Mouse (Mus musculus): ENCODE data around the gene Capza1. TPM values are rescaled to one million over a fixed set of nuclear protein-coding genes. Genes with fewer than 3 reads are reported as not detected.

Gene Capza1
- total RNA-seq, 2 experiments from 2014 or later: 30.8 to 33.5 TPM

DNA sequence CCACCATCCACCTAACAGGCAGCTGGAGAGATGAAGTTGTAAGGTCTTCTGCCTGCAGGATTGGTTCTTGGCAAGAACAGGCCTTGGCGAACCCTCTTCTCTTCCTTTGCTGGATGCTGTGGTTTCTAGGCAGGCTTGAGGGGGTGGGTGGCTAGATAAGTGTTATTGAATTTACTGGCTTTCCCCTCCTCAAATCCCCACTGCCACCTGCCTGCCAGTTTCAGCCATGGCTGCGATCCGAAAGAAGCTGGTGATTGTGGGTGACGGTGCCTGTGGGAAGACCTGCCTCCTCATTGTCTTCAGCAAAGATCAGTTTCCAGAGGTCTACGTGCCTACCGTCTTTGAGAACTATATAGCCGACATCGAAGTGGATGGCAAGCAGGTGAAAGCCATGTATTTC lies 72.6 kb downstream of the Capza1 start:
- DNase-seq: no peak
- intact Hi-C loops (cut with DNase I; ENCODE audit: low total_unique reads): loop anchor here (5.0 kb wide), 1 partner anchor 71 kb away; the partner anchor contains the start of genes Capza1 and St7l

DNA sequence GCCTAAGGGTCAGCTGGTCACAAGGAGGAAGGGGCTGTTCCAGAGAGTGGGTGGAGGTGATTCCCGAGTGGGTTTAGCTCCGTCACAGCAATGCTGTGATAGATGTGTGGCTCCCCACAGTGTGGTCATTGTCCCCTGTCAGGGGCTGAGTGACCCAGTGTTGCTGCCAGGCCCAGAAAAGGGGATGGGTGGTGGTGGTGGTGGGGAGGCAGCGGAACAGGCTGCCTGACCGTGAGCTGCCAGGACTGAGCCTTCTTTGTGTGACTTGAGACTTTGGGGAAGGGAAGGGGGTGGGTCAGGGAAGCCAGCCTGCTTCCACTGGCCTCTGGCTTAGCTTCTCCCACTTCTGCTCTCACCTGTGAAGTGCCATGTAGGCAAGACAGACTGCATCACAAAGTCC lies 73.3 kb downstream of the Capza1 start:
- DNase-seq: no peak
- intact Hi-C loops (cut with DNase I; ENCODE audit: low total_unique reads): loop anchor here (5.0 kb wide), 1 partner anchor 71 kb away; the partner anchor contains the start of genes Capza1 and St7l

DNA sequence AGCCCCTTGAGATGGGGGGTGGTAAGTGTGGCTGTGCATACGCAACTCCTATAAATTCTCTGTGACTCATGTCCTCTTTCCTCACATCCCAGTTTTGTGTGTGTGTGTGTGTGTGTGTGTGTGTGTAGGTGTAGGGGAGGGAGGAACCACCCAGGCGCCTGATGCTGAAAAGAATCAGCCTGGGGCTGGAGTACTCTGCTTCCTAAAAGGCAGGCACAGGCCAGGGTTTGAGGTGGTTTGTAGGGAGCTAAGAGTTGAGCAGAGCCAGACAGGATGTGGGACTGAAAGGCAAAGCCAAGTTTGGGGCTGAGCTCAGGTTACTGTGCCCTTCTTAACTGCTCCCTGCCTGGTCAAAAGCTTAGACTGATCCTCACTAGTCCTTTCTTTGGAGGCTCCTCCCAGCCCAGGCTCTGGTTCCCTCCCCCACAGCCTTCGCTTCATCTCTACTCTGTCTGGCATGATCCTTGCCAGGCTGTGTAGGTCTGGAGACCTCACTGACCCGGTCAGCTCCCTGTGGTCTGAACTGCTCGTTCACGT lies 73.8 kb downstream of the Capza1 start:
- peak; percentile 45 for DNase-seq
- intact Hi-C loops (cut with DNase I; ENCODE audit: low total_unique reads): loop anchor here (5.0 kb wide), 1 partner anchor 72 kb away; the partner anchor contains the start of genes Capza1 and St7l

DNA sequence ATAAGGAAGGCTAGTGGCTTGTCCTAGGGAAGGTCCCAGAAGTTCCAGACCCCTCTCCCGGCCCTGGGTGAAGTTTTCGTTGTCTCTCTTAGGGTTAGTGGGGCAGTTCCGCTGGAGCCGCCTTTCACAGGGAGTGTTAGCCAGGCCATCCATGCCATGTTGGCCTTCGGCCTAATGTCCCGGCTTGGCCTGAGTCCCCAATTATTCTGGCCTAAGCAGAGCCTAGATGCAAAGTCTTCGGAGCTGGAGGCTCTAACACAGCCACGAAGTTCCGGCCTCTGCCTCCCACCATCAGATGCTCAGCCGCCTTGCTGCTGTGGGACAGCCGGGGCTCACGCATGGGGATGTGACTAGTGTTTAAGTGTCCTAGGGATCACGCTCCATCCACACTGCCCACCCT lies 74.5 kb downstream of the Capza1 start:
- DNase-seq: peak; percentile 55
- intact Hi-C loops (cut with DNase I; ENCODE audit: low total_unique reads): loop anchor here (5.0 to 10.0 kb wide), 2 partner anchors 72 to 175 kb away; partner anchors contain the start of genes Capza1, St7l and Wnt2b

DNA sequence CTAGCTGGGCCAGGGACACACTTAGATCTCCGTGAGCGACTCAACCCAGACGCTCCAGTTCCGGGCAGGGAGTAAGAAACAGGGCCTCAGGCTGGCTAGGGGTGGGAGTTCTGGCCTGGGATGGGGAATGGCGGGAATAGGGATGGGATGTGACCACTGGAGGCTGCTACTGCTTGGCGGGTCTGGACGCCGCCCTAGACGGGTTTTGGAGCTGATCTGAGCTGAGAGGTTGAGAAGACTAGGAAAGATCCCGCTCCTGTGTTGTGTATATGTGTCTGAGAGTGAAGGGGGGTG lies 75.0 kb downstream of the Capza1 start:
- peak; percentile 27 for DNase-seq
- intact Hi-C loops (cut with DNase I; ENCODE audit: low total_unique reads): loop anchor here (10.0 kb wide), 1 partner anchor 176 kb away; the partner anchor contains the start of gene Wnt2b

DNA sequence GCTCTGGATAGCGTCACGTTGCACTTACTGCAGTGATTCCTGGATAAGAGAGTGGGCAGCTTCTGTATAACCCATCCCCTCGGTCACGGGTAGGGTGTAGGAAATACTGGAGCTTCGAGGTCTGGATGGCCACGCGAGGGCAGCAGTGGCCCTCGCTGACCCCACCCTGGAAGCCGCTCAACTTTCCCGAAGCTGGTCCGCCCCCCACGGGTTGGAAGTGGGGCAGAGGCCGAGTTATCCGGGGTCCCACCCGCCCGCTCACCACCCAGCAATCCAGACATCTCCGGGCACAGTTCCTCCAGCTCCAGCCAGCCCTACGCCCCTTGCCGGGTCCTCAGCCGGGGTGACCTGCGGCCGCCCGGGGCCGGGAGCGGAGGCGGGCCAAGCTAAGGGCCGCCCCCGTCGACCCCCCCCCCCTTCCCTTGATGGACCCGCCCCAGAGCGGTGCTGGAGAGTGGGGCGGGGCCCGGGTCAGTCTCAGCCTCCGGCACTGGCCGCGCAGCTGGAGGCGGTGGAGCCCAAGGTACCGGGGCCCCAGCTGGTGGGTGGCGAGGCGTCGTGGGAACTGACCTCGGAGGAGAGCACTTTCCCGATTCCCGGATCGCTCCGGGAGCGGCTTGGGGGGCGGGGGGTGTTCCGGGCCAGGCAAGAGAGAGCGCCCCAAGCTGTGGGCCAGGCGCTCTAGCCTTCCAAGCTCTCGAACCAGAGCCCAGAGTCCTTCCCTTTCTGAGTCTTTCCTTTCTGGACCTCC lies 75.6 kb downstream of the Capza1 start:
- DNase-seq: peak; percentile 89
- intact Hi-C loops (cut with DNase I; ENCODE audit: low total_unique reads): loop anchor here (10.0 kb wide), 1 partner anchor 176 kb away; the partner anchor contains the start of gene Wnt2b

DNA sequence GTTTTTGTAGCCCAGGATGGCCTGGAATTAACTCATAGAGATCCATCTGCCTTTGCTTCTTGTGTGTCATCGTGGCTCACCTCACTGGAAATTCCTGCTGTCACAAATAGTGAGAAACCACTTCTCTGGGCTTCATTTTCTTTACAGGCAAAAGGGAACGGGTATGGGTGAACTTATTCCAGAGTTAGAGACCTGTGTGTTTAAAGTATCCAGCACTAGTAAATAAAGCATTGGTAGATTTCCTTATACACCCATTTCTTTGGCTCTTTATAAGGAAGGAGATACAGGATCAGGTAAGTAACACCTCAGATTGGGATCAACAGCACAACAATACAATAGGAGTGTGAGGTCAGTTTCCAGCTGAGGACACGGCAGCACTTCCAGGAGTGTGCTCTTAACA lies 76.2 kb downstream of the Capza1 start, which contains the start of gene Rhoc:
Gene Rhoc, plus strand, starts transcription at position 301 of the 400 bp plus-strand sequence.
- DNase-seq: no peak
- intact Hi-C loops (cut with DNase I; ENCODE audit: low total_unique reads): loop anchor here (10.0 kb wide), 1 partner anchor 177 kb away; the partner anchor contains the start of gene Wnt2b

DNA sequence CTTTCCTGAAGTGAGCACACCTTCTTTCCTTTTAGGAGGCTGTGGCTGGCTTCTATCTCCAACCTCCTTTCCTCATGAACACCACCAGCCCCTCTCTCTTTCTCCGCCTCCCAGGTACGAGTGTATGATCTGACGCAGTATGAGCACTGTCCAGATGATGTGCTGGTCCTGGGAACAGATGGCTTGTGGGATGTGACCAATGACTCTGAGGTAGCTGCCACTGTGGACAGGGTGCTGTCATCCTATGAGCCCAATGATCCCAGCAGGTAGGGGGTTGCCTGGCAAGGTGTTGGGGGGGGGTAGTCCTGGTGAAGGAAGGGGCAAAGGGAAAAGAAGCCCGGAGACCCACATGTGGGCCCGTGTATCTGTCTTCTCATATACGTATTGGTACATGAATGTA lies 79.0 kb downstream of the Capza1 start:
- intact Hi-C loops (cut with DNase I; ENCODE audit: low total_unique reads): loop anchor here (10.0 kb wide), 1 partner anchor 180 kb away; the partner anchor contains the start of gene Wnt2b

DNA sequence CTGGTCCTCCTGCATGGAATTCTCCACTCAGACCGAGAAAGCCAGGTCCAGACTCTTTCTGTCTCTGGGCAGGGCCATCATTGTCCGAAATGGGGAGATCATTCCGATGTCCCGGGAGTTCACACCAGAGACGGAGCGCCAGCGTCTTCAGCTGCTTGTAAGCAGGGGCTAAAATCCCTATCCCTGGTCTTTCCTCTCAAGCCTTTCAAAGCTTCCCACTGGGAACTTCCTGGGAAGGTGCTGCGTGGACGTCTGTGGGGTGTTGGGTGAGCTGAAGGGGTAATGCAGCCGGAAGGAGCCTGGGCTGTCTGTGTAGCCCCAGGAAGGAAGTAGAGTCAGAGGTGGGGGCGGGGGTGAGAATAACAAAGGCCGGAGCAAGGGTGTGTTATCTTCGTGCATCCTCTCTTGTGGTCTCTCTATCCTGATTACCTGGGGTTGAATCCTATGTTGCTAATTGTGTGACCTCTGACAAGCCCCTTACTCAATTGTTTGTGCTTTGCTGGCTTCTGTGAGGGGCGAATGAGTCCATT lies 80.3 kb downstream of the Capza1 start:
- intact Hi-C loops (cut with DNase I; ENCODE audit: low total_unique reads): loop anchor here (10.0 kb wide), 1 partner anchor 181 kb away; the partner anchor contains the start of gene Wnt2b
- no peak for DNase-seq

More for the DNA sequence above, 79.0 kb downstream of the Capza1 start:
- no peak for DNase-seq

DNA sequence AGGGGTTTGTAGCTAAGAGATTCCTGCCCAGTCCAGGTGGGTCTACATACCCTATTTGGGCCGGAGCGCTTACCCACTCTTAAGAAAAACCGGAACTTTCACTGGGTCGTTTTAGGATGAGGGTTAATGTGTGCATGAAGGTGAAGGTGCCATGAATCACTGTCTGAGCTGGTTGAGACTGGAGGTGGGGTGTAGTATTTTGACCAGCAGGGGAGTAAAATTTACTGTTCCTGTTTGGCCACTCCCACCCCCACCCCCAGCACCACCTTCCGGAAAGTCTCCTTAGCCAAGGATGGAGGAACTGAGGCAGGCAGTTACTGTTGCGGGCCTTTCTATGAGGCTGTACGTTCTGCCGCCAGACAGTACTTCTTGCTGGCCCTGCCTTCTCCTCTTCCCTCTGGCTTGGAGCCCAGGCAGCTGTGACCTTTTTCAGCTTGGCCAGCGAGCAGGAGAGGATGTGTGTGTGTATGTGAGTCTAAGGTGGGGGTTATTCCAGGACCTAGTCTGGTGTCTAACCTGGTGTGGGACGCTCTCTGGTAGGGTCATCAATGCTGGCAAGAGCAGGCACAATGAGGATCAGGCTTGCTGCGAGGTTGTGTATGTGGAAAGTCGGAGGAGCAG lies 82.1 kb downstream of the Capza1 start:
- DNase-seq: peak; percentile 84
- intact Hi-C loops (cut with DNase I; ENCODE audit: low total_unique reads): loop anchor here (10.0 kb wide), 1 partner anchor 183 kb away; the partner anchor contains the start of gene Wnt2b

DNA sequence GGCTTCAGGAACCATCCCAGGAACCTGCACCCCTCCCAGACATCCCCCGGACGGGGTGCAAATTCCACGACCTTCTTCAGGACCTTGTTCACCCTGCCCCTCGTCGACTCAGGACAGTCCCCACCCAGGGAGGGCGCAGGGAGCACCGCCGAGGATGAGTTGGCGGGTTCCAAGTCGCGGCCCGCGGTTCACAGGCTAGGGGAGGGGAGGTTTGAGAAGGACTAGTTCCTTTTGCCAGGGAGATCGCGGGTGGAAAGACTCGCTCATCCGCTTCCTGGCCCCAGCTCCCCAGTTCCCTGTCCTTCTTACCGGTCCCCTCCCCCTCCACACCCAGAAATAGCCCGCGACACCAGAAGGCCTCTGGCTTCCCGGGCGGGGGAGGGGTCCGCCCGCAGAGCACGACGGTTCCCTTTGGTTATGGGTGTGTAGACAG lies 82.8 kb downstream of the Capza1 start, which contains the start of gene Fam19a3:
Gene Fam19a3, minus strand, starts transcription at position 370 of the 433 bp plus-strand sequence.
- intact Hi-C loops (cut with DNase I; ENCODE audit: low total_unique reads): loop anchor here (10.0 kb wide), 1 partner anchor 183 kb away; the partner anchor contains the start of gene Wnt2b
- DNase-seq: peak; percentile 75

DNA sequence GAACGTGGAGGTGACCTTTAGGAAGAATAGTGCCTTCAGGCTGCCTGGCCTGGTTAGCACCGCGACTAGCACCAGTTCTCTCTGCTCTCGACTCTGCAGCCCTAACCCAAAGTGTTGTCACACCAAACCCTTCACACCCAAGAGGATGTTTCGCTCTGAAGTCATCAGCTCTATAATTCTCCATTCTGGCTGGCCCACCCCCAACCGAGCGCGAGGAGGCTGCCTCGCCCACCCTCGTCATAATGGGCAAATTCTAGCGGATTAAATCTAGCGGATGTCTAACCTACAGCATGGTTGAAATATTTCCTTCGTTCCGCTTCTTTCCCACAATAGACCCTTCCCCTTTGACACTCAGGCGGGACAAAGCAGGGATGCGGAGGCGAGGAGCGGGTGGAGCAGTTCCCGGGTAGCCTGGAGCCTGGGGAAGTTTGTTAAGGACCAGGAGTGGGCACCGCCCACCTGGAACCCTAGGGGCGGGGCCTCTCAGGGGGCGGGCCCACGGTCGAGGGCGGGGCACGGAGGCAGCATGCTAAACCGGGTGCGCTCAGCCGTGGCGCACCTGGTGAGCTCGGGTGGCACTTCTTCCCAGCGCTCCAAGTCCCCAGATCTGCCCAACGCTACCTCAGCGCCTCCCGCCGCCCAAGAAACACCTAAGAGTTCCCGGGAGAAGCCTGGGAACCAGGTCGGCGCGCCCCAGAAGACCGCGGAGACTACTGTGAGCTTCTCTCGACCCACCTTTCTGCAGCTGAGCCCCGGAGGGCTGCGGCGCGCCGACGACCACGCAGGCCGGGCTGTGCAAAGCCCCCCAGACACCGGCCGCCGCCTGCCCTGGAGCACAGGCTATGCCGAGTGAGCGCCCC lies 83.5 kb downstream of the Capza1 start, which contains the start of gene Ppm1j:
Gene Ppm1j, plus strand, starts transcription at position 496 of the 860 bp plus-strand sequence.
- DNase-seq: peak; percentile 78
- intact Hi-C loops (cut with DNase I; ENCODE audit: low total_unique reads): loop anchor here (10.0 kb wide), 1 partner anchor 184 kb away; the partner anchor contains the start of gene Wnt2b

DNA sequence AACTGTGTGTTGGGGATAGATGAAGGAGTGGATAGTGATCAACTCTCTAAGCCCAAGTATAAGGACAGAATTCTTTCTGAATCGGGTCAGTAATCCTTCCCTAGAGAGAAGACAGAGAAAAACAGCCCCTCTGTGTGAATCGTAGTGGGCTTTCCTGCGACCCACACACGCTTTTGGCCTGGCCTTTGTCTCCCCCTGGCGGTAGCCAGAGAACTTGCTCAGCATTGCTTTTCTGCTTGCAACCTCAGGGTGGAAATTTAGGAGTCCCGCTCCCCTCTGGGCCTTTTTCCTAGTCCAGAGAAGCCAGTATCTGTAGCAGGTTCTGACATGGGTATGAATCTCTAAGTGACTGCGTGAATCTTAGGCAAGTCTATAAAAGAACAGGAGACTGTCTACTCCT lies 84.4 kb downstream of the Capza1 start:
- DNase-seq: peak; percentile 63
- intact Hi-C loops (cut with DNase I; ENCODE audit: low total_unique reads): loop anchor here (5.0 to 10.0 kb wide), 3 partner anchors 68 to 285 kb away; partner anchors contain the start of genes 4930564D02Rik and Wnt2b

DNA sequence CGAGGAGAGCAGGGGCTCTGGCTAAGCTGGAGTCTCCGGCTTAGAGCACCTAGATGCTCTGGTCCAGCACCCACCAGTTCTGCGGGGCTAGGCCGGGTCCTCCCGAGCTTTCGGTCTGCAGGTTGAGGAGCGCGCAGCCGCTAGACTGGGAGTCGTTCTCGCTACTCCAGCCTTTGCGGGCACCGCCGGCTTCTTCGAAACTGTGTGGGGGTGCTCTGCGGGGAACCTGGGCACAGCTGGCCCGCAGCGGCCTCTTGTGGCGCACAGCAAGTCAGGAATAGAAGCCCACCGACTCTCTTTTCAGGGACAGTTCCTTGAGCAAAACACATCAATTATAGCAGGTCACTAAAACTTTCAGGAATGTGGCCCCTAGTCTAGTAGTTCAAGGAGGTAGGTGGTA lies 87.0 kb downstream of the Capza1 start:
- no peak for DNase-seq
- intact Hi-C loops (cut with DNase I; ENCODE audit: low total_unique reads): loop anchor here (5.0 to 10.0 kb wide), 2 partner anchors 65 to 287 kb away; partner anchors contain the start of gene 4930564D02Rik

DNA sequence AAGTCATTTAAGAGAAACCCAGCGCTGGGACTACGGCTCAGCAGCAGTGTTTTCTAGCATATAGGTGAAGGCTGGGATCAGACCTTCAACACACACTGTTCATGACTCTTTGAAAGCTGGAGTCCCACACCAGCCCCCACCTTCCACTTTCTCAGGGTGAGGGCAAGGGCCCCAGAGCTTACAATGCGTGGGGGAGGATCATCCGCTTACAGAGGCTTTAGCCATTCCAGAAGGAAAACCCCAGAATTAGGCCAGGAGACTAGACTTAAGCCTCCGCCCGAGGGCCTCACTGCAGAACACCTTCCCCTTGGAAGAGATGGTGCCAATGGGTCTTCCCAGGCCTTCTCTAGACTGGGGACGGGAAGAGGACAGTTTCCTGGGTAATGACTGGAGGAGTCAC lies 91.0 kb downstream of the Capza1 start:
- intact Hi-C loops (cut with DNase I; ENCODE audit: low total_unique reads): loop anchor here (10.0 kb wide), 1 partner anchor 292 kb away; the partner anchor contains the start of gene 4930564D02Rik
- DNase-seq: no peak

Data from gastrocnemius, postnatal 14 days (tissue).